In genomic region chr9:43993221-43993976, GRCm38 (mm10) we compare ENCODE assay signal across 11 mouse cellular contexts. TPM values are rescaled to one million over a fixed set of nuclear protein-coding genes. Genes with fewer than 3 reads are reported as not detected.
A peak's percentile ranks its signal among the peaks of the same experiment; 100 is the strongest.
DNase-seq lines count a peak whose midpoint lies in the region; ATAC-seq and TF ChIP-seq lines count a peak whose summit lies in the region.
"Had no signal": no experiment of that assay in that cellular context is flagged by ENCODE, and none has a peak within 500 bp of the region (broad histone marks: within the 10 kb centered on the region; RNA-seq: fewer than 3 reads in every experiment).

No protein-coding gene starts in this region.

- peak overlapping the region; percentile 67 for H3K27ac ChIP-seq in gastrocnemius, adult 2 months
- H3K27ac ChIP-seq in liver, embryonic 12.5 days = no peak overlapping the region
- H3K27ac ChIP-seq in embryonic facial prominence, embryonic 14.5 days (replicated peaks; ENCODE audit: low read depth, low read length) = peak overlapping the region; percentile 54
- H3K27ac ChIP-seq in limb, embryonic 15.5 days = peak overlapping the region; percentile 47
- H3K27ac ChIP-seq: left cerebral cortex, adult 2 months had no signal

- TF ChIP-seq CTCF in gastrocnemius, adult 2 months (IDR thresholded peaks at IDR 0.05) = no peak

- WGBS in liver, embryonic 12.5 days (ENCODE audit: insufficient replicate concordance) = 38% methylated on average over 9 of the region's 9 CpGs
- WGBS in embryonic facial prominence, embryonic 14.5 days = 16% methylated on average over 9 of the region's 9 CpGs
- WGBS in limb, embryonic 15.5 days = 12% methylated on average over 9 of the region's 9 CpGs

- H3K4me2 ChIP-seq in liver, embryonic 12.5 days = no peak overlapping the region
- no peak overlapping the region for H3K4me2 ChIP-seq in embryonic facial prominence, embryonic 14.5 days (ENCODE audit: low read depth, low read length)
- H3K4me2 ChIP-seq in limb, embryonic 15.5 days = no peak overlapping the region

- no peak for DNase-seq in gastrocnemius, adult 2 months
- no peak for DNase-seq in gastrocnemius, postnatal 14 days
- peak; percentile 11 for DNase-seq in liver
- DNase-seq in embryonic facial prominence, embryonic 14.5 days (ENCODE audit: low spot score) = peak; percentile 58
- DNase-seq in cerebellum, adult 9-10 months = no peak
- no peak for DNase-seq in layer of hippocampus, adult 9-11 months
- DNase-seq: gastrocnemius, postnatal 36 days had no signal

- H3K9ac ChIP-seq in liver, embryonic 12.5 days = no peak overlapping the region
- no peak overlapping the region for H3K9ac ChIP-seq in embryonic facial prominence, embryonic 14.5 days (ENCODE audit: low read depth, low read length)
- H3K9ac ChIP-seq in limb, embryonic 15.5 days = no peak overlapping the region

- no peak overlapping the region for H3K4me3 ChIP-seq in gastrocnemius, adult 2 months
- H3K4me3 ChIP-seq in liver, embryonic 12.5 days = no peak overlapping the region
- no peak overlapping the region for H3K4me3 ChIP-seq in embryonic facial prominence, embryonic 14.5 days (ENCODE audit: low read depth, low read length)
- H3K4me3 ChIP-seq in limb, embryonic 15.5 days = no peak overlapping the region
- H3K4me3 ChIP-seq: left cerebral cortex, adult 2 months; megakaryocyte, embryonic 14.5 days had no signal

- no peaks in the 10 kb centered on the region for H3K27me3 ChIP-seq in liver, embryonic 12.5 days (replicated peaks)
- H3K27me3 ChIP-seq in embryonic facial prominence, embryonic 14.5 days (replicated peaks; ENCODE audit: control insufficient read depth, insufficient read depth, low read length) = no peaks in the 10 kb centered on the region
- H3K27me3 ChIP-seq in limb, embryonic 15.5 days = no peaks in the 10 kb centered on the region

- H3K4me1 ChIP-seq in liver, embryonic 12.5 days = no peaks in the 10 kb centered on the region; the same call in 1 of the 2 replicates
- peaks cover 30% of the 10 kb centered on the region for H3K4me1 ChIP-seq in embryonic facial prominence, embryonic 14.5 days (ENCODE audit: control insufficient read depth, insufficient read depth, low read length)
- peaks cover 28% of the 10 kb centered on the region for H3K4me1 ChIP-seq in limb, embryonic 15.5 days

- H3K9me3 ChIP-seq in liver, embryonic 12.5 days (replicated peaks) = no peaks in the 10 kb centered on the region
- no peaks in the 10 kb centered on the region for H3K9me3 ChIP-seq in embryonic facial prominence, embryonic 14.5 days (ENCODE audit: control insufficient read depth, low read length)
- H3K9me3 ChIP-seq in limb, embryonic 15.5 days = no peaks in the 10 kb centered on the region

- no peaks in the 10 kb centered on the region for H3K36me3 ChIP-seq in liver, embryonic 12.5 days
- H3K36me3 ChIP-seq in embryonic facial prominence, embryonic 14.5 days (ENCODE audit: control insufficient read depth, insufficient read depth, low read length) = no peaks in the 10 kb centered on the region
- H3K36me3 ChIP-seq in limb, embryonic 15.5 days = no peaks in the 10 kb centered on the region

- no peak for ATAC-seq in liver, embryonic 12.5 days
- peak; percentile 53; the same call in 1 of the 2 replicates for ATAC-seq in embryonic facial prominence, embryonic 14.5 days (ENCODE audit: low read depth)
- no peak for ATAC-seq in limb, embryonic 15.5 days (ENCODE audit: insufficient number of reproducible peaks, low FRiP score, low TSS enrichment, low read depth)

- intact Hi-C loops in gastrocnemius, adult 2 months (cut with DNase I) = no loop called here
- intact Hi-C loops in gastrocnemius, postnatal 14 days (cut with DNase I; ENCODE audit: low total_unique reads) = loop anchor here (5.0 kb wide), 1 partner anchor 54 kb away; no protein-coding TSS in a partner anchor

RNA-seq across cellular contexts. Expression of gene Thy1, which starts 49.8 kb away (rescaled TPM):
- total RNA-seq in gastrocnemius, adult 2 months (2021) = 1 to 10 TPM; 9.3 to 9.8 TPM
- 10 to 100 TPM; 35.5 to 45.4 TPM for total RNA-seq in gastrocnemius, postnatal 14 days (2021)
- polyA plus RNA-seq in liver, embryonic 12.5 days (2016; fragmentation: Nextera tagmentation; extraction: Ambion mirVana) = 0.19 and 0.20 TPM in 2 replicates
- 11.4 and 19.6 TPM in 2 replicates for polyA plus RNA-seq in embryonic facial prominence, embryonic 14.5 days (2014; fragmentation: Nextera tagmentation; extraction: Ambion mirVana)
- 14.0 and 18.8 TPM in 2 replicates for polyA plus RNA-seq in limb, embryonic 15.5 days (2015; fragmentation: Nextera tagmentation; extraction: Ambion mirVana)

Comparison
In these comparisons a context has a peak if more than half of its experiments do, and no peak if none do; other contexts are left out.
1. DNase-seq: peak in liver (single experiment) and embryonic facial prominence, embryonic 14.5 days (single experiment); none in gastrocnemius, adult 2 months (single experiment), gastrocnemius, postnatal 14 days (single experiment), cerebellum, adult 9-10 months (single experiment) and layer of hippocampus, adult 9-11 months (single experiment).
2. RNA of gene Thy1, which starts 49.8 kb away (polyA plus RNA-seq): 11.4 to 19.6 TPM in embryonic facial prominence, embryonic 14.5 days and 14.0 to 18.8 TPM in limb, embryonic 15.5 days; 0.19 to 0.20 TPM in liver, embryonic 12.5 days; every median in the first group is over 10 times any median in the second.